Mouse (Mus musculus) mouse embryonic stem cell (cell line): ENCODE data around the gene Mta3.

Source experiments
- in situ Hi-C, 2 experiments: fragments of 300-500 bp; cut with MboI; formaldehyde crosslinking; loops; 1 replicate in 1 of 2; 3 replicates in 1 of 2; pipeline ENCODE4 v1.14.3; 2019 to 2020; ENCODE audit warnings: low sequenced_read_pairs in 2 of 2, low pct_unique_long_range_greater_than_20kb in 1 of 2, mixed read lengths in 1 of 2; ENCODE audit not compliant: unreplicated experiment in 1 of 2

Mta3 gene

GRCm38 (mm10) chr17:83706116-83706593, at the start of gene Mta3:
Gene Mta3 (plus strand): TSS chr17:83706163.
- in situ Hi-C loops, result no loop called here

- in situ Hi-C loops, result no loop called here
Measured at GRCm38 (mm10) chr17:83657375-83657774, 48.6 kb upstream of the Mta3 start.

- in situ Hi-C loops, result no loop called here
Measured at GRCm38 (mm10) chr17:83658943-83659342, 47.0 kb upstream of the Mta3 start.

- in situ Hi-C loops, result no loop called here
Measured at GRCm38 (mm10) chr17:83664761-83665160, 41.2 kb upstream of the Mta3 start.

- in situ Hi-C loops, result no loop called here
Measured at GRCm38 (mm10) chr17:83666597-83667287, 39.2 kb upstream of the Mta3 start.

GRCm38 (mm10) chr17:83667934-83668690, 37.9 kb upstream of the Mta3 start:
- in situ Hi-C loops, result no loop called here

GRCm38 (mm10) chr17:83672685-83673084, 33.3 kb upstream of the Mta3 start:
- in situ Hi-C loops, result loop anchor here in 1 of 2 experiments (10.0 kb wide), 1 partner anchor 52 kb away; no protein-coding TSS in a partner anchor

- in situ Hi-C loops, result loop anchor here in 1 of 2 experiments (10.0 kb wide), 1 partner anchor 47 kb away; no protein-coding TSS in a partner anchor
Measured at GRCm38 (mm10) chr17:83677370-83677769, 28.6 kb upstream of the Mta3 start.

GRCm38 (mm10) chr17:83681977-83682376, 24.0 kb upstream of the Mta3 start:
- in situ Hi-C loops, result no loop called here

- in situ Hi-C loops, result no loop called here
Measured at GRCm38 (mm10) chr17:83684475-83684874, 21.5 kb upstream of the Mta3 start.

GRCm38 (mm10) chr17:83690418-83690817, 15.5 kb upstream of the Mta3 start:
- in situ Hi-C loops, result no loop called here

GRCm38 (mm10) chr17:83691379-83691778, 14.6 kb upstream of the Mta3 start:
- in situ Hi-C loops, result no loop called here

- in situ Hi-C loops, result no loop called here
Measured at GRCm38 (mm10) chr17:83693941-83694340, 12.0 kb upstream of the Mta3 start.

- in situ Hi-C loops, result no loop called here
Measured at GRCm38 (mm10) chr17:83695785-83696184, 10.2 kb upstream of the Mta3 start.

GRCm38 (mm10) chr17:83699062-83699724, 6.8 kb upstream of the Mta3 start:
- in situ Hi-C loops, result no loop called here

- in situ Hi-C loops, result no loop called here
Measured at GRCm38 (mm10) chr17:83700125-83700524, 5.8 kb upstream of the Mta3 start.

GRCm38 (mm10) chr17:83704469-83704868, 1.5 kb upstream of the Mta3 start:
- in situ Hi-C loops, result no loop called here

GRCm38 (mm10) chr17:83705352-83706115, 429 bp upstream of the Mta3 start:
- in situ Hi-C loops, result no loop called here
